Mouse (Mus musculus): ENCODE data around the gene D630045J12Rik. TPM values are rescaled to one million over a fixed set of nuclear protein-coding genes. Genes with fewer than 3 reads are reported as not detected.
A peak's percentile ranks its signal among the peaks of the same experiment; 100 is the strongest.

Gene D630045J12Rik
- 13.9 and 14.3 TPM in 2 replicates for polyA plus RNA-seq (2016; fragmentation: Nextera tagmentation; extraction: Ambion mirVana)

- Histone ChIP-seq H3K27ac (peak within 1 kb of the TSS; percentile 97), H3K4me1 (peaks cover 35% of the 10 kb centered on the region), H3K36me3 (no peaks in the 10 kb centered on the region), H3K9me3 (replicated peaks) (no peaks in the 10 kb centered on the region), H3K4me2 (replicated peaks) (peak within 1 kb of the TSS; percentile 76), H3K27me3 (no peaks in the 10 kb centered on the region), H3K9ac (peak within 1 kb of the TSS; percentile 99), H3K4me3 (peak within 1 kb of the TSS; percentile 88)
- peak; percentile 95 for ATAC-seq (ENCODE audit: low FRiP score)
- WGBS: under 1% methylated on average over 52 of the region's 118 CpGs
These were observed at the start of gene D630045J12Rik for GRCm38 (mm10) chr6:38253736-38254641. Gene D630045J12Rik (minus strand): TSS chr6:38254009.

DNA sequence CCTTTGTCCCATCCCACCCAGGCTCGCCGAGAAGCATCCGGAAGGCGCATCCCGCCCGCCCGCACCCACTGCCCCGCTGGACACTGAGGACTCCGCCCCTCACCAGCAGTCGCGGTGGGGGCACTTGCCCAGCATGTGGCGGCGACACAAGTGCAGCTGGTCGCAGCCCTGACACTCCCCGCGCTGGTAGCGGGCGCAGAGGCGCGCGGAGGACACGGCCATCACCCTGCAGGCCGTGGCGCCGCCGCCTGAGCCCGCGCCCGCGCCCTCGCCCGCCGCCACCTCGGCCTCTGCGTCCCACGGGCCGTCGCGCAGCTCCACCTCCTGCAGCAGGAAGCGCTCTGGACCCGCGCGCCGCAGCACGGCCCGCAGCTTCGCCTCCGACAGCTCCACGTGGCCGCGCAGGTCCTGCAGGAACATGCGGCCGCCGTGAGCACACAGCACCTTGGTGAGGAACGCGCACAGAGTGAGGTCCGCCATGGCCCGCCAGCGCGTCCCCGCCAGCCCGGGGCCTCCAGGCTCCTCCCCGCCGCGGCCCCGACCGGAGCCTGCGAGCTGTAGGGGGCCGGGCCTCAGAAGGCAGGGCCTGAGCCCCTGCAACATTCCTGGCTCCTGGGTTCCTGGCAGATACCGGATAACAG is 45.1 kb upstream of the D630045J12Rik start, which contains the start of gene Zc3hav1l:
Gene Zc3hav1l, minus strand, starts transcription at position 499 of the 641 bp plus-strand sequence.
- WGBS: under 1% methylated on average over 70 of the region's 70 CpGs
- H3K27me3 ChIP-seq: no peaks in the 10 kb centered on the region
- peak; percentile 98 for ATAC-seq (ENCODE audit: low FRiP score)
- no peaks in the 10 kb centered on the region for H3K9me3 ChIP-seq (replicated peaks)
- peak within 1 kb of the TSS; percentile 98 for H3K27ac ChIP-seq
- H3K4me1 ChIP-seq: peaks cover 12% of the 10 kb centered on the region
- H3K4me3 ChIP-seq: peak within 1 kb of the TSS; percentile 87
- H3K4me2 ChIP-seq (replicated peaks): peak within 1 kb of the TSS; percentile 67
- H3K36me3 ChIP-seq: peaks cover 27% of the 10 kb centered on the region
- peak within 1 kb of the TSS; percentile 91 for H3K9ac ChIP-seq

- Histone ChIP-seq H3K4me2 (replicated peaks) (peak overlapping the region; percentile 67), H3K36me3 (peaks cover 33% of the 10 kb centered on the region)
- WGBS: 0% methylated on average over 10 of the region's 10 CpGs
These were observed 44.4 kb upstream of the D630045J12Rik start for GRCm38 (mm10) chr6:38298246-38298635.

GRCm38 (mm10) chr6:38297580-38298245 is 43.9 kb upstream of the D630045J12Rik start:
- H3K9ac ChIP-seq: peak overlapping the region; percentile 91
- H3K4me2 ChIP-seq (replicated peaks): peak overlapping the region; percentile 67
- WGBS: 44% methylated on average over 12 of the region's 12 CpGs
- peak overlapping the region; percentile 98 for H3K27ac ChIP-seq
- peak overlapping the region; percentile 87 for H3K4me3 ChIP-seq
- no peak for ATAC-seq (ENCODE audit: low FRiP score)
- no peaks in the 10 kb centered on the region for H3K27me3 ChIP-seq
- peaks cover 12% of the 10 kb centered on the region for H3K4me1 ChIP-seq
- no peaks in the 10 kb centered on the region for H3K9me3 ChIP-seq (replicated peaks)
- H3K36me3 ChIP-seq: peaks cover 35% of the 10 kb centered on the region

More at GRCm38 (mm10) chr6:38298246-38298635, 44.4 kb upstream of the D630045J12Rik start:
- no peaks in the 10 kb centered on the region for H3K27me3 ChIP-seq
- peaks cover 12% of the 10 kb centered on the region for H3K4me1 ChIP-seq
- ATAC-seq (ENCODE audit: low FRiP score): peak; percentile 24; the same call in 1 of the 2 replicates
- no peaks in the 10 kb centered on the region for H3K9me3 ChIP-seq (replicated peaks)
- H3K4me3 ChIP-seq: peak overlapping the region; percentile 87
- H3K9ac ChIP-seq: peak overlapping the region; percentile 91
- peak overlapping the region; percentile 98 for H3K27ac ChIP-seq

DNA sequence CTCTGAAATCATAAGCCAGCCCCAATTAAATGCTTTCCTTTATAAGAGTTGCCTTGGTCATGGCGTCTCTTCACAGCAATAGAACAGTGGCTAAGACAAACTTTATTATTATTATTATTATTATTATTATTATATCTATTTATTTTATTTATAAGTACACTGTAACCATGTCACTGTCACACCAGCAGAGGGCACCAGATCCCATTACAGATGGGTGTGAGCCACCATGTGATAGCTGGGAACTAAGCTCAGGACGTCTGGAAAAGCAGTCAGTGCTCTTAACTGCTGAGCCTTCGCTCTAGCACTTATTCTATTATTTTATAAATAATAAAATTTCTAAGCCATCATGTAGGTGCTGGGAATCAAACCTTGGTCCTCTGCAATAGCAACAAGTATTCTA is 39.9 kb upstream of the D630045J12Rik start:
- Histone ChIP-seq H3K4me2 (replicated peaks) (no peak overlapping the region), H3K4me1 (peaks cover 7% of the 10 kb centered on the region), H3K4me3 (no peak overlapping the region), H3K27me3 (no peaks in the 10 kb centered on the region), H3K36me3 (peaks cover 50% of the 10 kb centered on the region), H3K27ac (no peak overlapping the region), H3K9ac (no peak overlapping the region), H3K9me3 (replicated peaks) (no peaks in the 10 kb centered on the region)
- 62% methylated on average over 3 of the region's 3 CpGs for WGBS
- no peak for ATAC-seq (ENCODE audit: low FRiP score)

- Histone ChIP-seq H3K36me3 (peaks cover 53% of the 10 kb centered on the region), H3K9me3 (replicated peaks) (no peaks in the 10 kb centered on the region), H3K4me2 (replicated peaks) (no peak overlapping the region), H3K27ac (no peak overlapping the region), H3K27me3 (no peaks in the 10 kb centered on the region), H3K4me3 (no peak overlapping the region), H3K4me1 (peaks cover 5% of the 10 kb centered on the region), H3K9ac (no peak overlapping the region)
- ATAC-seq (ENCODE audit: low FRiP score): no peak
- WGBS: 50% methylated on average over 11 of the region's 11 CpGs
These were observed 39.2 kb upstream of the D630045J12Rik start for GRCm38 (mm10) chr6:38292871-38293646.

DNA sequence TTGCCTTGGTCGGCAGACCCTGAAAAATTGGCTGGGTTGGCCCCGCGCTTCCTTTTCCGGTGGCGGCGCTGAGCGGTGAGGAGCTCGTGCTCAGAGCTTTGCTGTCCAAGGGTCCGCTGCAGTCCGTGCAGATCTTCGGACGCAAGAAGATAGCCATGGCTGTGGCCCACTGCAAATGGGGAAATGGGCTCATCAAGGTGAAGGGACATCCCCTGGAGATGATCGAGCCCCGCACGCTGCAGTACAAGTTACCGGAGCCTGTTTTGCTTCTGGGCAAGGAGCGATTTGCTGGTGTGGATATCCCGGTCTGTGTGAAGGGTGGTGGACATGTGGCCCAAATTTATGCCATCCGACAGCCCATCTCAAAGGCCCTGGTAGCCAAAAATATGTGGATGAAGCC is 30.6 kb upstream of the D630045J12Rik start:
- peaks cover 7% of the 10 kb centered on the region for H3K9me3 ChIP-seq (replicated peaks)
- 97% methylated on average over 19 of the region's 19 CpGs for WGBS
- no peak for ATAC-seq (ENCODE audit: low FRiP score)
- no peaks in the 10 kb centered on the region for H3K27me3 ChIP-seq
- H3K4me1 ChIP-seq: no peaks in the 10 kb centered on the region
- H3K27ac ChIP-seq: no peak overlapping the region
- H3K4me3 ChIP-seq: no peak overlapping the region
- H3K36me3 ChIP-seq: peaks cover 37% of the 10 kb centered on the region
- no peak overlapping the region for H3K9ac ChIP-seq
- H3K4me2 ChIP-seq (replicated peaks): no peak overlapping the region

DNA sequence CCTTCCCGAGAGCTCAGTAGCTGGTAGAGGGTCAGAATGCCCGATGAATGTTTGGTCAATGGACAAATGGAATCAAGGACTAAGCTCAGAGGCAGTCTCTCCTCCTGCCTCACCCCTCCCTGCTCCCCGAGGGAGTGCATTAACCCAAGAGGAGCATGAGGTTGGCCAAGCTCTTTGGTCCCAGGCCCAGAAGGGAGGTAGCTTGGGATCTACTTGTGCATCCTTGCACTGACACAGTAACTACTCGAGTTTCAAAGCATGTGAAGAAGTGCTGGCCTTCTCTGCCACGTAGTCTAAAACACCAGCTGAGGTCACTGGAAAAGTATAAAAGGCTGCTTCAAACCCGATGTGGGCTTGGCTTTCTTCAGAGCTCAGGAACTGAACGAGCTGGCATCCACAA is 10.7 kb upstream of the D630045J12Rik start:
- no peak overlapping the region for H3K27ac ChIP-seq
- no peaks in the 10 kb centered on the region for H3K27me3 ChIP-seq
- 75% methylated on average over 7 of the region's 7 CpGs for WGBS
- no peaks in the 10 kb centered on the region for H3K4me1 ChIP-seq
- no peak overlapping the region for H3K4me2 ChIP-seq (replicated peaks)
- ATAC-seq (ENCODE audit: low FRiP score): no peak
- H3K4me3 ChIP-seq: no peak overlapping the region
- H3K9ac ChIP-seq: no peak overlapping the region
- no peaks in the 10 kb centered on the region for H3K9me3 ChIP-seq (replicated peaks)
- no peaks in the 10 kb centered on the region for H3K36me3 ChIP-seq

DNA sequence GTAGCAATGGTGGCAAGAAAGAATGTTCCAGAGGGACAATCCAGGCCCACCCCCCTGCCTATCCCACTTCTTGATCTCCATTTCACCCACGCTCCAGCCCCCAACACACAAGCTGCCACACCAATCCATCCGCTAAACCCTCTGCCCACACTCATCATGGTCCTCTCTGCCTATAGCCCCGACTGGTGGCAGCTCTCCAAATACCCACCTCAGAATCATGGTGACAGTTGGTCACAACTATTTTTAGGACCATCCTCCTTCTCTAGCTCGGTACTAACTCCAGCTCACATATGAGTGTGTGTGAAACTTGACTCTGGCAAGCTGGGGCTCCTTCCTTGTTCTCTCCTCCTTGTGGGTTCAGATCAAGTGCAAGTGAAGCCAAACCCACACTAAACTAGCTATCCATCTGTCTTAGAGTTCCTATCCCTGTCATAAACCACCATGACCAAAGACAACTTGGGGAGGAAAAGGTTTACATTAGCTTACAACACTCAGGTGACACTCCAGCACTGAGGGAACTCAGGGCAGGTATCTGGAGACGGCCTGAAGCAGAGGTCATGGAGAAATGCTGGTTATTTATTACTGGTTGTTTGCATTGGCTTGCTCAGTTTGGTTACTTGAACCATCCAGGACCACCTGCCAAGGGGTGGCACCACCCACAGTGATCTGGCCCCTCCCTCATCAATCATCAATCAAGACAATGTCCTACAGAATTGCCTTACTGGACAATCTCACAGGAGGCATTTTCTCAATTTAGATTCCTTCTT is 9.8 kb upstream of the D630045J12Rik start:
- no peak overlapping the region for H3K4me3 ChIP-seq
- H3K4me2 ChIP-seq (replicated peaks): no peak overlapping the region
- no peaks in the 10 kb centered on the region for H3K4me1 ChIP-seq
- H3K27me3 ChIP-seq: no peaks in the 10 kb centered on the region
- H3K9ac ChIP-seq: no peak overlapping the region
- no peak for ATAC-seq (ENCODE audit: low FRiP score)
- H3K36me3 ChIP-seq: no peaks in the 10 kb centered on the region
- H3K9me3 ChIP-seq (replicated peaks): no peaks in the 10 kb centered on the region
- WGBS: 84% methylated on average over 5 of the region's 5 CpGs
- no peak overlapping the region for H3K27ac ChIP-seq

- Histone ChIP-seq H3K27ac (no peak overlapping the region), H3K9me3 (replicated peaks) (no peaks in the 10 kb centered on the region), H3K4me2 (replicated peaks) (no peak overlapping the region), H3K27me3 (no peaks in the 10 kb centered on the region), H3K36me3 (no peaks in the 10 kb centered on the region), H3K4me1 (no peaks in the 10 kb centered on the region), H3K9ac (no peak overlapping the region), H3K4me3 (no peak overlapping the region)
- 70% methylated on average over 4 of the region's 4 CpGs for WGBS
- ATAC-seq (ENCODE audit: low FRiP score): no peak
These were observed 8.1 kb upstream of the D630045J12Rik start for GRCm38 (mm10) chr6:38261877-38262276.

GRCm38 (mm10) chr6:38257506-38257905 is 3.7 kb upstream of the D630045J12Rik start:
- Histone ChIP-seq H3K4me3 (no peak overlapping the region), H3K27me3 (no peaks in the 10 kb centered on the region), H3K9ac (no peak overlapping the region), H3K27ac (no peak overlapping the region), H3K4me1 (peaks cover 8% of the 10 kb centered on the region), H3K4me2 (replicated peaks) (no peak overlapping the region), H3K36me3 (no peaks in the 10 kb centered on the region), H3K9me3 (replicated peaks) (no peaks in the 10 kb centered on the region)
- 95% methylated on average over 8 of the region's 8 CpGs for WGBS
- no peak for ATAC-seq (ENCODE audit: low FRiP score)

Data from hindbrain, embryonic 12.5 days (tissue).